Mouse (Mus musculus) MEL (cell line): Measurements from ENCODE around the gene Ap1g1.

Experiments used
- CTCF ChIP-seq, 3 experiments: IDR thresholded peaks in 2 of 3; conservative IDR thresholded peaks in 1 of 3; 2 replicates each; pipeline ENCODE4 v1.5.1; 2011 to 2012; ENCODE audit warnings: low read length in 3 of 3, low read depth in 2 of 3, mild to moderate bottlenecking in 2 of 3, improper control_type of control experiment in 1 of 3, inconsistent platforms in 1 of 3, mixed read lengths in 1 of 3, moderate library complexity in 1 of 3; ENCODE audit not compliant: control insufficient read depth in 1 of 3, insufficient read depth in 1 of 3, poor library complexity in 1 of 3, severe bottlenecking in 1 of 3
- KAT2A ChIP-seq: conservative IDR thresholded peaks from 2 replicates; pipeline ENCODE4 v1.6.1; 2012; ENCODE audit warnings: low read depth, low read length, improper control_type of control experiment, inconsistent platforms
- MAFK ChIP-seq: IDR thresholded peaks from 2 replicates; pipeline ENCODE4 v1.6.1; 2011; ENCODE audit warnings: low read depth, mild to moderate bottlenecking, low read length, improper control_type of control experiment, borderline replicate concordance
- POLR2A ChIP-seq, 2 experiments: IDR thresholded peaks; 2 replicates each; pipeline ENCODE4 v1.6.1; 2011 to 2012; ENCODE audit warnings: low read length in 2 of 2, mild to moderate bottlenecking in 2 of 2, control low read depth in 1 of 2, improper control_type of control experiment in 1 of 2, low read depth in 1 of 2, moderate library complexity in 1 of 2; ENCODE audit not compliant: control insufficient read depth in 1 of 2, insufficient read depth in 1 of 2, poor library complexity in 1 of 2
- ZMIZ1 ChIP-seq: IDR thresholded peaks from 2 replicates; pipeline ENCODE4 v1.6.1; 2012; ENCODE audit warnings: low read depth, mild to moderate bottlenecking, inconsistent platforms, low read length, improper control_type of control experiment, moderate library complexity

- TF ChIP-seq POLR2A (IDR thresholded peaks at IDR 0.05; ENCODE audit: control insufficient read depth in 1 of 2, insufficient read depth in 1 of 2, low read depth in 1 of 2, low read length in 2 of 2, poor library complexity in 1 of 2) (peak; percentile 76 to 90), MAFK (no peak; the same call in 1 of the 2 replicates), ZMIZ1 (peak; percentile 69; the same call in 1 of the 2 replicates), CTCF (IDR thresholded peaks at IDR 0.05 in 2 of 3, conservative IDR thresholded peaks at IDR 0.05 in 1 of 3; ENCODE audit: control insufficient read depth in 1 of 3, insufficient read depth in 1 of 3, low read depth in 2 of 3, low read length in 3 of 3, poor library complexity in 1 of 3, severe bottlenecking in 1 of 3) (0 out of 6 replicates have a peak, but pooled peaks of 1 of the 3 experiments have one; percentile 4), KAT2A (peak; percentile 80)
Observed at GRCm38 (mm10) chr8:109778280-109778977, at the start of gene Ap1g1.
